Mouse (Mus musculus): ENCODE data around the gene Mthfd2l. TPM values are rescaled to one million over a fixed set of nuclear protein-coding genes. Genes with fewer than 3 reads are reported as not detected.

Mthfd2l gene
- total RNA-seq, 2 experiments from 2014 or later: 3.7 TPM; not detected in 1

DNA sequence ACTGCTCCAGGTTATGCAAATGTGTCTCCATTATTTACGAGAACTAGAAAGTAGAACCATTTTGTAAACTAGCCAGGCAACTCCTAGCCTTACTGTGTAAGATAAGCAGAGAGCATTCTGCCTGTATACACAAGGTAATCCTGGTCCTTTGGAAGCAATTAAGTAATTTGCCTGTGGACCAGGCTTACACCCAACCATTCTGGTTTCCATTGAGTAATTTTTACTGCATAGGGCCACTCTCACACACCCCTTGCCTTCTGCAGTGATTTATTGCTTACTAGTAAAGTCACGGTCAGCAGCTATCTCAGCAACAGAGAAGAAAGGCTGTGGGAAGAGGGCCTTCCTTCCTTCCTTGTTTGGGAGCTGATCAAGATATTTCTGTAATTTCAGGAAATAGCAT lies 5.8 kb downstream of the Mthfd2l start:
- no peak for ATAC-seq (replicated peaks; ENCODE audit: low FRiP score, poor library complexity, severe bottlenecking)

GRCm38 (mm10) chr5:90945453-90945852 lies 14.5 kb downstream of the Mthfd2l start:
- ATAC-seq (replicated peaks; ENCODE audit: low FRiP score, poor library complexity, severe bottlenecking): no peak

- no peak for ATAC-seq (replicated peaks; ENCODE audit: low FRiP score, poor library complexity, severe bottlenecking)
Measured at GRCm38 (mm10) chr5:90949499-90949898, 18.6 kb downstream of the Mthfd2l start.

DNA sequence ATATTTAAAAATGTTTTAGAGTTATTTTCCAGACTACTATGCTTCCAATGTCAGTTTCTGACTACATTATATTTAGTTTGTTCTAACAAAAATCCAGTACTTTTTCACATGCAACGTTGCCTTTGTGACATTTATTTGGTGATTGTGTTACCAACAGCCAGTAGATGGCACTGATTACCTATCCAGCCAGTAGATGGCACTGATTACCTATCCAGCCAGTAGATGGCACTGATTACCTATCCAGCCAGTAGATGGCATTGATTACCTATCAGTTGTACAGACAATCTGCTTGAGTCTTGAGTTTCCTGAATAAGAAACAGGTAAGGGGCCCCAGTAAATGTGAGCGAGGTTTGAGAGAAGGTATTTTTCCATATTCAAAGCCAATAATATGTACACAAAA lies 20.6 kb downstream of the Mthfd2l start:
- ATAC-seq (replicated peaks; ENCODE audit: low FRiP score, poor library complexity, severe bottlenecking): no peak

DNA sequence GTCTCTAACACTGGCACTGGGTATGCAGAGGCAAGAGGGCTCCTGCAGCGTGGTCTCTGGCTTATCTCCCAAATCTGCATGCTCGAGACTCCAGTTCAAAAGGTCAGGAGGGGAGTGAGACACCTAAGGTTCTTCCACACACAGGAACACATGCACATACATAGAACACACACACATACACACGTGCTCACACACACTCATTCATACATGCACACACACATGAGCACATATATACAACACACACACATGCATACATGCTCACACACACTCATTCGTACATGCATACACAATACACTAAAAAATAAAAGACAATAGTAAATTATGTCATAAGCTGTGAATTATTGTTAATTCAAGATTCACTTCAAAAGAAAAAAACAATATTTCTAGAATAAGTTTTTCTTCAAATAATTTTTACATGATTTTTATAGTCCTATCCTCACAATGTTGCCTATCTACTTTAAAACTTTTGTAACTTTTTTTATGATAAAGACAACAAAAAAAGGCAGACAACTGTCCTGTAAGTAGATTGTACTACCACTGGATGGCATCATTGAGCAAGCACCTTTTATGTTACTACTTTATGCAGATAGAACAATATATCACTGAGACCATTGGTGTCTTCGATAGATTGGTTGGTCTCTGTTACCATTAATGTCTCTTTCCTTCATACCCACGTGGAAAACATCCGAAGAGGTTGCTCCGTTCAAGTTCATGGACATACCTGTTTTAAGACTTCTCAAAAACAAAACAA lies 22.0 kb downstream of the Mthfd2l start:
- no peak for ATAC-seq (replicated peaks; ENCODE audit: low FRiP score, poor library complexity, severe bottlenecking)

DNA sequence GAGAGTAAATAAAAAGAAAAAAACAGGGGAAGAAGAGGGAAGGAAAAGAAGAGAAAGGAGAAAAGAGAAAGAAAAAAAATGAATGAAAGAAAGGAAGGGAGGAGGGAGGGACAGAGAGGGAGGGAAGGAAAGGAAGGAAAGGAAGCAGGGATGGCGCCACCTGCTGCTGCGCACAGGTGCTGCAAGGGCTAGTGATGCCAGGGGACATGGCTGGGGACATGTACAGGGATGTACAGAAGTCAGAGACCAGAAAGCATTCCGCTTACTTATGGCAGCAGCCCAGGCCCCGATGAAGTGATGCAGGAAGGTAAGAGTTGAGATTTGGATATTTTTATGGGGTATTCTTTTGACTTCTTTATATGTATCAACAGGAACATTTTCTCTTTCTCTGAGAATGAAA lies 33.4 kb downstream of the Mthfd2l start:
- no peak for ATAC-seq (replicated peaks; ENCODE audit: low FRiP score, poor library complexity, severe bottlenecking)

DNA sequence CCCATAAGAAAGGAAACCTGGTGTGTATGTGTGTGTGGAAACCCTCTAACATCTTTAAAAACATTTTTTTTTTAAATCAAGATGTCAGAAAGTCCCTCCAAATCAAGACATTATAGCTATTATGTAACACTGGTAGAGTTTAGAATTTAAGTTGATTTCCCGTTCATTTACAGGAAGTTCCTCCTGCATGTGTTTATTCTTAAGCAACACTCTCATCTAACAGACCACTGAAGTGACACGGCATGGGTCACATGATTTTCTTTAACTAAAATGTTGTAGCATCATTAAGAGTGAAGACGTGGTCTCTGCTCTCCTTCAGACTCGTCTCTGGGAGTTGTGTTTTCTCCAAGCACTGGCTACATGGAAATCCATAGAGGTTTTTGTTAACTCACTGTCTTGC lies 33.8 kb downstream of the Mthfd2l start:
- no peak for ATAC-seq (replicated peaks; ENCODE audit: low FRiP score, poor library complexity, severe bottlenecking)

DNA sequence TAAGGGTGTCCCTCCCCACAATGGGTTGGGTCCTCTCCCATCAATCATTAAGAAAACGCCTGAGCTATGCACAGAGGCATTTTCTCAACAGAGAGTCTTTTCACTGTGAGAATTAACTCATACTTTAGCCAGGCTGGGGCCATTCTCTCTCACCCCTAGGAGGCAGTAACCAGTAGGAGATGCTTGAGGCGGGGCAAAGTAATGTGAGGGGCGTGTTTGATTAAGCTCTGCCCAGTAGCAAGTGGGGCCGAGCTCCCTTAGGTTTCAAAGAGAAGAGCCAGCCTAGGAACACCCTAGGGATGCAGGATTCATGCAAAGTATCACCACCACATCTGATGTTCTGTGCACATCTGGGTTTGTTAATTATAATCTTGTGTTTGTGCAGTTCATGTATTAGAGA lies 34.5 kb downstream of the Mthfd2l start:
- ATAC-seq (replicated peaks; ENCODE audit: low FRiP score, poor library complexity, severe bottlenecking): no peak

DNA sequence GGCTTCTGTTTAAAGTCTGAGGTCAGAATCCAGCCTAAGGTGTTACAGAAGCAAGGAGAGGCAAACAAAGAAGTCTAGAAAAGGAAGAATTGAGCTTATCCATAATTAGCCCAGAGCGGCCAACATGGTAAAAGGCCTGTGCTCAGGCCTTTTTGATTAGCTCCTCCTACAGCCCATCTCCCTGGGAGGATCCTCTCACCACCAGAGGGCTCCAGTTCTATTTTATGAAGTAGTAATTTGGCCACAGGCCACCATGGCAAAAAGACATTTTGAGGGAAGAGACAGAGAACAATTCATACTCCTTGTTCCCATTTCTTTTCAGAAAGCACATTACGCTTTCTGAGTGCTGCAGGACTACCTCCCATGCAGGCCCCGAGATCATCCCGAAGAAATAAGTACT lies 46.3 kb downstream of the Mthfd2l start:
- ATAC-seq (replicated peaks; ENCODE audit: low FRiP score, poor library complexity, severe bottlenecking): no peak

GRCm38 (mm10) chr5:90980297-90980696 lies 49.4 kb downstream of the Mthfd2l start:
- no peak for ATAC-seq (replicated peaks; ENCODE audit: low FRiP score, poor library complexity, severe bottlenecking)

- ATAC-seq (replicated peaks; ENCODE audit: low FRiP score, poor library complexity, severe bottlenecking): no peak
Measured at GRCm38 (mm10) chr5:90987605-90988004, 56.7 kb downstream of the Mthfd2l start.

GRCm38 (mm10) chr5:90988149-90988548 lies 57.2 kb downstream of the Mthfd2l start:
- no peak for ATAC-seq (replicated peaks; ENCODE audit: low FRiP score, poor library complexity, severe bottlenecking)

- ATAC-seq (replicated peaks; ENCODE audit: low FRiP score, poor library complexity, severe bottlenecking): no peak
Measured at GRCm38 (mm10) chr5:90988592-90988991, 57.7 kb downstream of the Mthfd2l start.

GRCm38 (mm10) chr5:90999942-91000341 lies 69.0 kb downstream of the Mthfd2l start:
- no peak for ATAC-seq (replicated peaks; ENCODE audit: low FRiP score, poor library complexity, severe bottlenecking)

DNA sequence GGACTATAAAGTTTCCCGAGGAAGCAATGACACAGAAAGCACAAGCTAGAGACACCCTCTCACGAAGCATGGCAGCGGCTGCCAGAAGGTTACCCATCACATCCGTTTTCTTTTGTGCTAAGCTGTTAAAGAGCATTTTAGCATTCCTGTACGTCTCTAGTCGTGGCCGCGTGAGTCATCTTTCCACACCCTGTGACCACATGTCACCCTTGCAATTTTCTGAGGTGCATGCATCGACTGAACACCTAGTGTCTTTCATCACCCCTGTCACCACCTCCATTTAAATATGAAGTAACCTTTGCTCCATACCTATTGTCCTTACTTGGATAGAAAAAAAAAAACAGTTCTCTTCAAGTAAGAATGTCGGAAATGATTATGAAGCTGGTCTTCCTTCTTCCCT lies 84.3 kb downstream of the Mthfd2l start:
- no peak for ATAC-seq (replicated peaks; ENCODE audit: low FRiP score, poor library complexity, severe bottlenecking)

DNA sequence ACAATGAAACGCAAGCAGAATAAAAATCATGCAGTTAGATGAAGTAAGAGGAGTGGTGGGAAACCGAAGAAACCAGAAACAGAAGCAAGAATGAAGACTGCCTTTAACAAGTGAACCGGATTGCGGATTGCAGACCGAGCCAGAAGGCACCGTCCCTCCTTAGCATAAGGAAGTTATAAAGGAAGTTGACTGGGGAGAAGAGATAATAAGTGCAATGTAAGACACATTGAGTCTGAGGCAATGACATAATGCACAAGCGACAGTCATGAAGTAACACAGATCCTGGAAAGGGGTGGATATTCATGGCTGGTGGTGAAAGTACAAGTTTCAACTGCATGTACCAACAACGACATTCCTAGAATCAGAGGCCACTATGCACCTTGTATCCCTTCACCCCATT lies 92.2 kb downstream of the Mthfd2l start:
- ATAC-seq (replicated peaks; ENCODE audit: low FRiP score, poor library complexity, severe bottlenecking): no peak

DNA sequence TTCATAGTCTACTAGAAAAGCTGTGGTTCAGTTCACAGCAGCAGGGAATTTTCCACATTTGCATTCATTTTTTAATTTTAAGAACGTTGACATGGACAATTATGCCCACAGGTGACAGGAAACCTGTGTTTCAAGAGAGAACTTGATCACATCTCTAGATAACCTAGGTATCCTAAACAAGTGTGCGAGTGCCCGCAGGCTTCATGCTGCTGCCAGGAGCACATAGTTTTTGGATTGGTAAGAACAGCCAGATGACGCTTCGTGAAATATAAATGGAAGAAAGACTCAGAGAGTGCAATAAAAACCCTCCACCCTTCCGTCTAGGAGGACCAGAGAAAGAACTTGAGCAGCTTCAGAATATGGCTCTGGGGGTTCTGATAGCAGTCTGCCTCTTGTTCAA lies 96.2 kb downstream of the Mthfd2l start, which contains the start of gene Epgn:
Gene Epgn (plus strand): TSS at position 301 of the 400 bp plus-strand sequence.
- no peak for ATAC-seq (replicated peaks; ENCODE audit: low FRiP score, poor library complexity, severe bottlenecking)

DNA sequence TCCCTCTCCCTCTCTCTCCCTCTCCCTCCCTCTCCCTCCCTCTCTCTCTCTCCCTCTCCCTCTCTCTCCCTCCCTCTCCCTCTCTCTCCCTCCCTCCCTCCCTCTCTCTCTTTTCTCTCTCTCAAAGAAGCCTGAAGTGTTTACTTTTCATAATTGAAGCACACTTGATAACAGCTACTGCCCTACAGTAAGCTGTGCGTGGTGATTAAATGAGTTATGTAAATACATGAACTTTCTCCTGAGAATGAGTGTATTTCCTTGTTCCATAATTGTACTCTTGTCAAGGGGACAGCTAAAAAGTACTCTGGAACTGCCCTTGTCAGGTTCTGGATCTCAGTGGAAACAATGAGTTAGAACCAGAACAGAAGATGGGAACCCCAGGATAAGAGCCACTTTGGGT lies 96.9 kb downstream of the Mthfd2l start:
- ATAC-seq (replicated peaks; ENCODE audit: low FRiP score, poor library complexity, severe bottlenecking): no peak

- ATAC-seq (replicated peaks; ENCODE audit: low FRiP score, poor library complexity, severe bottlenecking): no peak
Measured at GRCm38 (mm10) chr5:91030629-91031028, 99.7 kb downstream of the Mthfd2l start.

- no peak for ATAC-seq (replicated peaks; ENCODE audit: low FRiP score, poor library complexity, severe bottlenecking)
Measured at GRCm38 (mm10) chr5:91035341-91035740, 104.4 kb downstream of the Mthfd2l start.

DNA sequence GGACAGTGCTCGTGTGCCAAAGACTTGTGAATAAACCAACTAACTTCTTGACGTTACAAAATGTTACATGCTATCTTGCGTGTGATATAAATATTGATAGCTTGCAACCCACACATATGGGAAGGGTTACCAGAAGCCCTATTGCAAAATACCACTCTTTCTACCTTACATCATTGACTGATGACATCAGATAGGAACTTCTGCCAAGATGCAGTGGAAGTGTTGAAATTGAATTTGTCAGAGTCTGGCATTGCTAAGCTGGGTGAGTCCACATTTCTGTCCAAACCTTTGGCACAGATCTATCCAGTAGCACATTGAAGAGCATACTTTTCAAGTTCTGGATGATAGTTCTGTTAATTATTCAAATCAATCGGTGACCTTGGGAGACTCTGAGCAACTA lies 105.7 kb downstream of the Mthfd2l start:
- ATAC-seq (replicated peaks; ENCODE audit: low FRiP score, poor library complexity, severe bottlenecking): no peak

GRCm38 (mm10) chr5:91037756-91038155 lies 106.8 kb downstream of the Mthfd2l start:
- ATAC-seq (replicated peaks; ENCODE audit: low FRiP score, poor library complexity, severe bottlenecking): no peak

All from erythroid progenitor cell, adult 5-6 weeks (primary cell).